Mouse (Mus musculus) midbrain, embryonic 14.5 days (tissue): Measurements from ENCODE around the gene Ppp1r14d. TPM values are rescaled to one million over a fixed set of nuclear protein-coding genes. Genes with fewer than 3 reads are reported as not detected.

Experiments used
- ATAC-seq: fragments of 200-750 bp; cut with Nextera tagmentation; 2 replicates; pipeline ENCODE4 v1.8.0; 2017; ENCODE audit warnings: moderate number of reproducible peaks, moderate library complexity; ENCODE audit not compliant: low FRiP score, low TSS enrichment
- DNase-seq: peaks from one replicate; pipeline ENCODE4 v3.0.0-alpha.2; 2015
- H3K27ac ChIP-seq: fragments of 300-500 bp; sonication (generic); replicated peaks from 2 replicates; pipeline ENCODE4 v1.5.1; 2014; ENCODE audit warnings: mild to moderate bottlenecking, low read depth, low read length, moderate library complexity
- H3K27me3 ChIP-seq: fragments of 300-500 bp; sonication (generic); 2 replicates; pipeline ENCODE4 v1.6.1; 2014; ENCODE audit warnings: low read length, control low read depth, mixed read lengths; ENCODE audit not compliant: control insufficient read depth, insufficient read depth
- H3K36me3 ChIP-seq: fragments of 300-500 bp; sonication (generic); 2 replicates; pipeline ENCODE4 v1.6.1; 2014; ENCODE audit warnings: low read length, control low read depth; ENCODE audit not compliant: control insufficient read depth, insufficient read depth
- H3K4me1 ChIP-seq: fragments of 300-500 bp; sonication (generic); 2 replicates; pipeline ENCODE4 v1.6.1; 2014; ENCODE audit warnings: mild to moderate bottlenecking, antibody characterized with exemption, low read length, control low read depth; ENCODE audit not compliant: control insufficient read depth, insufficient read depth
- H3K4me2 ChIP-seq: fragments of 300-500 bp; sonication (generic); 2 replicates; pipeline ENCODE4 v1.6.1; 2014; ENCODE audit warnings: mild to moderate bottlenecking, low read length, moderate library complexity
- H3K4me3 ChIP-seq: fragments of 300-500 bp; sonication (generic); replicated peaks from 2 replicates; pipeline ENCODE4 v1.5.1; 2014; ENCODE audit warnings: low read depth, low read length
- H3K9ac ChIP-seq: fragments of 300-500 bp; sonication (generic); replicated peaks from 2 replicates; pipeline ENCODE4 v1.6.1; 2014; ENCODE audit warnings: mild to moderate bottlenecking, low read length, moderate library complexity
- H3K9me3 ChIP-seq: fragments of 300-500 bp; sonication (generic); 2 replicates; pipeline ENCODE4 v1.6.1; 2016; ENCODE audit warnings: low read length, control low read depth, mixed read lengths; ENCODE audit not compliant: control insufficient read depth
- WGBS: fragments of 180-500 bp; shearing (Covaris S2); extraction: QIAGEN DNeasy Blood & Tissue Kit; methylation state at CpG from one replicate; pipeline ENCODE4 v1.1.7; 2014; 5-methylcytosine and 5-hydroxymethylcytosine counted together
- polyA plus RNA-seq: library from polyadenylated mRNA; unstranded; fragments of >200 nt; fragmentation: Nextera tagmentation; extraction: Ambion mirVana; gene quantifications from 2 replicates; pipeline ENCODE4 v1.2.1, GENCODE M21; 2014

Ppp1r14d gene
- not detected in 2 replicates for polyA plus RNA-seq

DNA sequence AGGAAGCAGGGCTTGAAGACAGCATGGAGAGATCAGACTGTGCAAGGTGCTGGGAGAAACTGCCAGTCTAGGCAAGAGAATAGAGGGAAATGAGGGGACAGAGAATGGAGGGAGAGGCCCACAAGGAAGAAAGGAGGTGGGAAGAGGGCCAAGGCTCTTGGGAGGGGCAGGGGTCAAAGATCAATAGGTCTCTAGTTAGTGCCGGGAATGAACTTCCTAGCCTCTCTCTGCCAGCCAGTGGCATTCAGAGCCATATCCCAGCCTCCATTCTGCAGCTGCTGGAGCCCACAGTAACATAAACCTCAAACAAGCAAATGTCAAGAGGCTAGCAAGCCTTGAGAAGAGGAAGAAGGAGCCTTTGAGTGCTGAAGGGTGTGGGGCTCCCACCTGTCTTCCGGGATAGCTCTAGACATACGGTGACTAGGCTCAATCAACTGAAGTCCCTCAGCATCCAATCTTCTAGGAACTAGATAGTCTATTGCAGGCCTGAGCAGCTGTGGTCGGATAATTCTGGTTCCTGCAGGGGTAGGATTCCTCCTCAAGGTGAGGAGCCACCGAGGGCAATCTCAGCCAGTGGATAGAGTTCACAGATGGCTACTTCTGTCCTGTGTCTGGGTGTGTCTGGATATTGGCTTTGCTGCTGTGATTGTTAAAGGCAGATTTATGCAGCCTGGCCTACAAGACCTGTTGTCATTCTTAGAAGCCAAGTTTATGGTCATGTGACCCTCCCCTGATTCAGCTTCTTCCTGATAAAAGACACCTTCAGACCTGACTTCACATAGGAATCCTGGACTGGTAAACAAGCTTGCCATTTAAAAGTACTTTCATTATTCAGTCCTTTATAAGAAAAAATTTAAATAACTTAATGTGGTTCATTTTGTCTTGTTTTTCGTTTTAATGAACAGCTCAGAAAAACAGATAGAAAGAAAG, at the start of gene Ppp1r14d:
Gene Ppp1r14d (minus strand): TSS at position 132 of the 930 bp plus-strand sequence.
- Histone ChIP-seq H3K4me2 (no peak within 1 kb of the TSS), H3K9ac (no peak within 1 kb of the TSS), H3K36me3 (no peaks in the 10 kb centered on the region), H3K9me3 (no peaks in the 10 kb centered on the region), H3K4me1 (no peaks in the 10 kb centered on the region), H3K4me3 (no peak within 1 kb of the TSS), H3K27me3 (peaks cover under 1% of the 10 kb centered on the region; the same call in 1 of the 2 replicates), H3K27ac (no peak within 1 kb of the TSS)
- ATAC-seq (no peak), DNase-seq (no peak)
- 76% methylated on average over 6 of the region's 6 CpGs for WGBS

DNA sequence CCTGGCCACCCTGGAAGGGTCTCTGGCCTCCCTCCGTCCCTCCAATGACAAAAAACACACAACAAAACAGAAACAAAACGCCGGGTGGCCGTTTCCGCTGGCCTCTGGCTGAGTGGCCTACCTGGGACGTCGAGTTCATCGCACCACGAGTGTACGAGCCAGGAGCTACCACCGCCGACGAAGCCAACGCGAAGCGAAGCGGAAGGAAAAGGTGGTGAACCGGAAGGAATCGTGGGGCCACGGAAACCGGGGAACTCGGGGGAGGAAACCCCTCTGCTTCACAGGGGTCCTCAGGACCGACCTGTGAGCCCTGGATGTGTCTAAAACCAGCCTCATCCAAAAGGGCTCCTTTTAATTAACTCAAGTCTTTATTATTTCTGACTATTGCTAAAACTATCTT, 48.1 kb upstream of the Ppp1r14d start:
- DNase-seq: no peak

DNA sequence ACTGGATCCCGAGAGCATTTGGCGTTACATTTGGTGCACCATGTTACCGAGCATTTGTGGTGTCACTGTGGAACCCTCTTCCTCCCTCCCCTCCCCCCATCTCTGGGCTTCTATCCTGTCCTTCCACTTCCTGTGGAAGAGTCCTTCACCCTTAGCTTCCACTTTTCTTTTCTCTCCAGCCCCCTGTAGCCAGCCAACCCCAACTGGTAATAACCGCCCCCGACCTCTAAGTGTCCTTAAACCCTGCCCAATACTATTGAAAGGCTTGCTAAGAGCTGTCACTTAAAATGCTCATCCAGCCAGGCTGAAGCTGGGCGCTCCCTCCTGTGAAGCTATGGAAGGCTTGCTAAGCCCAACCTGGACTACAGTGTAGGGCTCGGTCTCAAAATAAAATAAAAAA, 47.2 kb upstream of the Ppp1r14d start:
- Histone ChIP-seq H3K36me3 (no peaks in the 10 kb centered on the region), H3K9me3 (no peaks in the 10 kb centered on the region), H3K4me2 (no peak overlapping the region), H3K27me3 (no peaks in the 10 kb centered on the region), H3K27ac (no peak overlapping the region), H3K9ac (no peak overlapping the region), H3K4me3 (no peak overlapping the region), H3K4me1 (no peaks in the 10 kb centered on the region)
- ATAC-seq: no peak
- 83% methylated on average over 7 of the region's 7 CpGs for whole genome bisulfite sequencing
- no peak for DNase-seq

More for the DNA sequence above, 48.1 kb upstream of the Ppp1r14d start:
- ATAC-seq: no peak
- Histone ChIP-seq H3K27ac (no peak overlapping the region), H3K9ac (no peak overlapping the region), H3K9me3 (no peaks in the 10 kb centered on the region), H3K4me3 (no peak overlapping the region), H3K4me2 (no peak overlapping the region), H3K4me1 (no peaks in the 10 kb centered on the region), H3K27me3 (no peaks in the 10 kb centered on the region), H3K36me3 (no peaks in the 10 kb centered on the region)
- WGBS: 88% methylated on average over 23 of the region's 23 CpGs

DNA sequence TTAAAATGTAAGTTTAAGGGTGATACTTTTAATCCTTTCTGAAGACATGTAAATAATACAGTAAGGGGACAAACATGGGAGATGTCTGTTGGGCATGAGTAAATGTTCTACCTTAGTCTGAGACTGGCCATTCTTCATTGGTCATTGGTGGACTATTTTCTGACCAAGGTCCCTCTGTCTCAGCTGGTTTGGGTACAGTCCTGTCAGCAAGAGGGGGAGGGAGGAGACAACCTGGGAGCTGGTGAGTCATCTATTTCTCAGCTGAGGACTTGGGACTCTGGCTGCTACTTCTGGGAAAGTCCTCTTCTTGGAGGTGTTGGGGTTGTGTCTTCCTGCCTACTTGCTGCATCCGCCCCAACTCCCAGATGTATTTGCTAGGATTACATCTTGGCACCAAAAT, 44.4 kb upstream of the Ppp1r14d start:
- ATAC-seq: no peak
- Histone ChIP-seq H3K4me2 (no peak overlapping the region), H3K4me3 (no peak overlapping the region), H3K27me3 (no peaks in the 10 kb centered on the region), H3K9me3 (no peaks in the 10 kb centered on the region), H3K9ac (no peak overlapping the region), H3K27ac (no peak overlapping the region), H3K36me3 (no peaks in the 10 kb centered on the region), H3K4me1 (peaks cover 12% of the 10 kb centered on the region; the same call in 1 of the 2 replicates)
- DNase-seq: no peak
- 87% methylated on average over 1 of the region's 1 CpGs for WGBS

DNA sequence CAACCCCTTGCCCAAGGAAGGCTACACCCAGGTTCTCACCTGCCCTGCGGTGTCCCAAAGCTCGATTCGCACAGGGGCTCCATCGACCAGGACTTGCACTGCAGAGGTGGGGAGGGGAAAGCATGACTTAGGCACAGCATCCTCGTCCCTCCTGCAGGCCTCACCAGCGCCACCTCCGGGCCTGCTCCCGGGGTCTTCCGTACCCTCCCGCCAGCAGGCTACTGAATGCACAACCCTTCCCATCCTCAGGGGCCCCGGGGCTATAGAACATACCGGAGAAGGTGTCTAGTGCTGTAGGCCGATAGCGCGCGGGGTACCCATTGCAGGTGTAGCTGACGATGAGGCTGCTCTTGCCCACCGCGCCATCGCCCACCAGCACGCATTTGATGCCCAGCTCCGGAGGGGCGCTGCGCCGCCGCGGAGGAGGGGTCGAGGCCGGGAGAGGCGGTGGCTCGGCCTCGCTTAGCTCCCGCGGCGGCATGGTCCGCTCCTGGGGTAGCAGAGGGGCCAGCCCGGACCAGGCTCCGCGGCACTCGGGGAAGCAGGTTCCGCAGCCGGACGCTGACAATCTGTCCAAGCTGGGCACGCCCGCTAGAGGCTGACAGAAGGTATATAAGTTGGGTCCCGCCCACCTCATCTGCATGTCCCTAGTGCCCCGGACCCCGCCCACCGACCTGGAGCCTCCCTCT, 41.1 kb upstream of the Ppp1r14d start, which contains the start of gene Rhov:
Gene Rhov (minus strand): TSS at position 630 of the 689 bp plus-strand sequence.
- Histone ChIP-seq H3K9me3 (no peaks in the 10 kb centered on the region), H3K4me3 (peak within 1 kb of the TSS; percentile 67), H3K27me3 (no peaks in the 10 kb centered on the region), H3K9ac (peak within 1 kb of the TSS; percentile 85), H3K36me3 (no peaks in the 10 kb centered on the region), H3K4me2 (peak within 1 kb of the TSS; percentile 77), H3K27ac (peak within 1 kb of the TSS; percentile 75), H3K4me1 (peaks cover 18% of the 10 kb centered on the region; the same call in 1 of the 2 replicates)
- peak; percentile 89 for DNase-seq
- WGBS: under 1% methylated on average over 49 of the region's 49 CpGs
- peak; percentile 83 for ATAC-seq

DNA sequence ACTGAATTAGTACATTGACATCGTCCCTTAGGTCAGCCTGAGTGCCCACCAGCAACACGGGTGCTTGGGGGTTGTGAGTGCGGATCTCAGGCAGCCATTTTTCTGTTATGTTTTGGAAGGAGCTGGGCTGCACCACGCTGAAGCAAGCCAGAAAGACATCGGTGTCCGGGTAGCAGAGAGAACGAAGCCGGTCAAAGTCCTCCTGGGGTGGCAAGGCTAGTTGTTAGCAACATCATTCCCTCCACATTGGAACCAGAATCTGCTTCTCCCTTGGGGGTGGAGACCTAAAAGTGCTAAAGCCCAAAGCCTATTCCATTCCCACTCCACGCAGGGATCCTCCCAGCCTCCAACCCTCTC, 40.6 kb upstream of the Ppp1r14d start:
- Histone ChIP-seq H3K9ac (peak overlapping the region; percentile 85; the same call in 1 of the 2 replicates), H3K4me3 (peak overlapping the region; percentile 67), H3K36me3 (no peaks in the 10 kb centered on the region), H3K27ac (0 out of 2 replicates have a peak overlapping the region, but pooled peaks have one; percentile 32), H3K4me1 (peaks cover 18% of the 10 kb centered on the region; the same call in 1 of the 2 replicates), H3K9me3 (no peaks in the 10 kb centered on the region), H3K27me3 (no peaks in the 10 kb centered on the region), H3K4me2 (peak overlapping the region; percentile 77)
- 44% methylated on average over 9 of the region's 9 CpGs for WGBS
- ATAC-seq (no peak), DNase-seq (no peak)

DNA sequence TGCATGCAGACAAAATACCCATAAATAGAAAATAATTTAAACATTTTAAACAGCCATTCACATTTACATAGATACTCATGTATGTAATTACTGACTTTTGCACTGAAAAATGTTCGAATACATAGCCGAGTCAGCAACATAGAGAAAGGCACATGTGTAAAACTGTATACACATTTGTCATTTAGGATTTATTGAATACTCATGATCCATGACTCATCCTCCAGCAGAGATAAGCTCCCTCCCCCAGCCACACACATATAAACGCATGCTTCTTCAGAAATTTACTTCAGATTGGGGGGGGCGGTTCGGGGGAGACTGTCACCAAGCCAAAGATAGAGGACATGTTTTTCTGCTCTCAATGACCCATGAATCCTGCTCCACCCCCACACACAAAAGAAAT, 34.1 kb upstream of the Ppp1r14d start:
- Histone ChIP-seq H3K27ac (no peak overlapping the region), H3K4me2 (no peak overlapping the region), H3K36me3 (no peaks in the 10 kb centered on the region), H3K9ac (no peak overlapping the region), H3K9me3 (no peaks in the 10 kb centered on the region), H3K4me3 (no peak overlapping the region), H3K27me3 (no peaks in the 10 kb centered on the region), H3K4me1 (0 out of 2 replicates have a peak, but pooled peaks cover 4% of the 10 kb centered on the region)
- no peak for ATAC-seq
- no peak for DNase-seq
- 82% methylated on average over 5 of the region's 5 CpGs for WGBS

DNA sequence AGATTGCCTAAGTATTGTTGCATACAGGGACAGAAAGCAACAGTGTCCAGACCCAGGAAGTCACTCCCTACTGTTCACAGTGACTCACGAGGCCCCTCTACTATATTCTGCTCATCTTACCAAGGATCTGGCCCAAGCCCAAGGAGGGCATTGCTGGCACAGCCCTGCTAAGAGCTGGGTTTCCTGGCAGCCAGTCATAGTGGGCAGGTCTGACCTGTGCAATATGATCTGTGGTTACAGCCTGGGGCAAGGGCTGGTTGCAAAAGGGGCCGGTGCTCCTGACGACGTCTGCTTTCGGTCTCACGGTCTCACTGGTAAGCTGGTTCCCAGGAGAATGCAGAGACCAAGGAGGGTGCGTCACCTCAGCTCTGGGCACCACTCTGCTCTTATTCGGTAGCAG, 33.3 kb upstream of the Ppp1r14d start:
- Histone ChIP-seq H3K9ac (no peak overlapping the region), H3K4me3 (no peak overlapping the region), H3K27me3 (no peaks in the 10 kb centered on the region), H3K4me1 (no peaks in the 10 kb centered on the region), H3K9me3 (no peaks in the 10 kb centered on the region), H3K27ac (no peak overlapping the region), H3K4me2 (no peak overlapping the region), H3K36me3 (no peaks in the 10 kb centered on the region)
- DNase-seq (no peak), ATAC-seq (no peak)
- 48% methylated on average over 8 of the region's 8 CpGs for WGBS
